Mouse (Mus musculus): Measurements from ENCODE around the gene 1700025G04Rik. TPM values are rescaled to one million over a fixed set of nuclear protein-coding genes. Genes with fewer than 3 reads are reported as not detected.

Gene 1700025G04Rik
- polyA plus RNA-seq, 2 experiments, result 24.3 to 36.4 TPM

DNA sequence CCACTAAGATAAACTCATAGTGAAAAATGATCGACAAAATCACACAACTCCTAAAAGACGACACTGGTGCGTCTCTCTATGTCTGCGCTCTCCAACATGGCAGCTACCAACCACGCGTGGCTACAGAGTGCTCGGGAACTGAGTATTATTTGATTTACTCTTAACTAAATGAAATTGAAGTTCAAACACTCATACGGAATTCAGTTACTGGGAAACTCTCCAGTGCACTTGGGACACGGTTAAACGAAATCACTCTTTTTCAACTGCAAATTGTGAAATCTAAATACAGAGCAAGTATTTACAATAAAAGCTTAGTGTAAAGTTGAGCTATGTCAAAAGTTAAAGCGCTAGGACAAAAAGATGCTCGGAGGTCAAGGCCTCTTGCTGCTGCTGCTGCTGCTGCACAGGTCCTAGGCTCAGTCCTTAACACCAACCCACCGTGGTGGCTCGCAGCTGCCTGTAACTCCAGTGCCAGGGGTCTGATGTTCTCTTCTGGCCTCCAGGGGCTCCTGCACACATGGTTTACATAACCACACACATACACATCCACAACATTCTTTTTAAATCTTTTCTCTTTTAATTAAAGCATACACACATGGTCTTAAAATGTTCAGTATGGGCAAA is 13.6 kb downstream of the 1700025G04Rik start:
- Histone ChIP-seq H3K4me3 (replicated peaks; ENCODE audit: low read length) (no peak overlapping the region), H3K9ac (ENCODE audit: low read depth, low read length, severe bottlenecking) (no peak overlapping the region), H3K27me3 (ENCODE audit: control insufficient read depth, insufficient read depth, low read length) (no peaks in the 10 kb centered on the region), H3K36me3 (ENCODE audit: control insufficient read depth, insufficient read depth, low read length) (no peaks in the 10 kb centered on the region), H3K9me3 (ENCODE audit: control insufficient read depth, low read length) (no peaks in the 10 kb centered on the region), H3K27ac (replicated peaks; ENCODE audit: low read depth, low read length) (no peak overlapping the region), H3K4me1 (ENCODE audit: control insufficient read depth, insufficient read depth, low read length) (0 out of 2 replicates have a peak, but pooled peaks cover 4% of the 10 kb centered on the region), H3K4me2 (replicated peaks; ENCODE audit: low read depth, low read length, severe bottlenecking) (no peak overlapping the region)
- 78% methylated on average over 14 of the region's 14 CpGs for WGBS
- ATAC-seq (ENCODE audit: low FRiP score, low read depth) (no peak), DNase-seq (ENCODE audit: low spot score) (no peak)
- no peak for TF ChIP-seq POLR2A (IDR thresholded peaks at IDR 0.05; ENCODE audit: borderline replicate concordance, extremely low read depth, insufficient read depth, insufficient read length)

DNA sequence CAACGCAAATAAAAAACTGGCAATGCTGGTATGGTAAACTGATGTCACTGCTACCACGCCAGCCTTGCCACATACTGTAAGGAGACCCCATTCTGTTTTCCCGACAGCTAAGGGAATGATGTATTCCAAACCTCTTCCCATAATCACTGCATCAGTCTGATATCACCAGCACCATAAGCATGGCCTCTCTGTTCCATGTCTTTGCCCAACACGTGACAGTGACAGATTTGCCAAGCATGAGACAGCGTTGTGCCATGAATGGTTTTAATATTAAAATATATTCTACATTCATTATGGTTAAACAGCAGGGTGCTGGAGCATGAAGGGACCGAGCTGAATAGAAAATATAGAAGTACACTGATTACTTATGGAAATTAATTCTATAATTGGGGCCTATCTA is 14.2 kb downstream of the 1700025G04Rik start:
- ATAC-seq (ENCODE audit: low FRiP score, low read depth) (no peak), DNase-seq (ENCODE audit: low spot score) (no peak)
- H3K27me3 ChIP-seq (ENCODE audit: control insufficient read depth, insufficient read depth, low read length), result no peaks in the 10 kb centered on the region
- no peaks in the 10 kb centered on the region for H3K36me3 ChIP-seq (ENCODE audit: control insufficient read depth, insufficient read depth, low read length)
- H3K4me1 ChIP-seq (ENCODE audit: control insufficient read depth, insufficient read depth, low read length), result 0 out of 2 replicates have a peak, but pooled peaks cover 4% of the 10 kb centered on the region
- H3K4me3 ChIP-seq (replicated peaks; ENCODE audit: low read length), result no peak overlapping the region
- WGBS, result 94% methylated on average over 6 of the region's 6 CpGs
- H3K27ac ChIP-seq (replicated peaks; ENCODE audit: low read depth, low read length), result no peak overlapping the region
- TF ChIP-seq POLR2A (IDR thresholded peaks at IDR 0.05; ENCODE audit: borderline replicate concordance, extremely low read depth, insufficient read depth, insufficient read length), result no peak
- H3K9ac ChIP-seq (ENCODE audit: low read depth, low read length, severe bottlenecking), result no peak overlapping the region
- H3K4me2 ChIP-seq (replicated peaks; ENCODE audit: low read depth, low read length, severe bottlenecking), result no peak overlapping the region
- no peaks in the 10 kb centered on the region for H3K9me3 ChIP-seq (ENCODE audit: control insufficient read depth, low read length)

GRCm38 (mm10) chr1:152070441-152070840 is 19.5 kb downstream of the 1700025G04Rik start:
- Histone ChIP-seq H3K36me3 (ENCODE audit: control insufficient read depth, insufficient read depth, low read length) (no peaks in the 10 kb centered on the region), H3K27me3 (ENCODE audit: control insufficient read depth, insufficient read depth, low read length) (no peaks in the 10 kb centered on the region), H3K4me2 (replicated peaks; ENCODE audit: low read depth, low read length, severe bottlenecking) (no peak overlapping the region), H3K4me3 (replicated peaks; ENCODE audit: low read length) (no peak overlapping the region), H3K9me3 (ENCODE audit: control insufficient read depth, low read length) (no peaks in the 10 kb centered on the region), H3K4me1 (ENCODE audit: control insufficient read depth, insufficient read depth, low read length) (0 out of 2 replicates have a peak, but pooled peaks cover 7% of the 10 kb centered on the region), H3K9ac (ENCODE audit: low read depth, low read length, severe bottlenecking) (no peak overlapping the region), H3K27ac (replicated peaks; ENCODE audit: low read depth, low read length) (no peak overlapping the region)
- ATAC-seq (ENCODE audit: low FRiP score, low read depth), result no peak
- no peak for TF ChIP-seq POLR2A (IDR thresholded peaks at IDR 0.05; ENCODE audit: borderline replicate concordance, extremely low read depth, insufficient read depth, insufficient read length)
- no peak for DNase-seq (ENCODE audit: low spot score)
- WGBS, result 72% methylated on average over 4 of the region's 4 CpGs

DNA sequence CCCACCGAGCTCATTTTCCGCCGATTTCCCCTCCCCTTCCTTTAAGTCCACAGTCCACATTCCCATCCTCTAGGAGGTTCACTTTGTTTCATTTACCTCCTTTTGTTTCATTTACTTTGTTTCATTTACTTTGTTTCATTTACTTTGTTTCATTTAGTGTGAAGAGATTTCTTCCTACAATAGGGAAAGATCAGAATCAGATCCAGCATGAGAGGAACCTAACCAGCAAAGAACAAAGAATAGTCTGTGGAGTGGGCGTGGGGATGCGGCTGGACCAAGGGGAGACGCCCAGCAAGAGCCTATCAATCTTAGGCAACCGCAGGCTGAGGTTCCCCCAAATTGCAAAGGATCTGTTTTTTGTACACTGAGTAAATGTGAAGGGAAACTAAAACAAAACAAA is 20.2 kb downstream of the 1700025G04Rik start:
- no peak for ATAC-seq (ENCODE audit: low FRiP score, low read depth)

DNA sequence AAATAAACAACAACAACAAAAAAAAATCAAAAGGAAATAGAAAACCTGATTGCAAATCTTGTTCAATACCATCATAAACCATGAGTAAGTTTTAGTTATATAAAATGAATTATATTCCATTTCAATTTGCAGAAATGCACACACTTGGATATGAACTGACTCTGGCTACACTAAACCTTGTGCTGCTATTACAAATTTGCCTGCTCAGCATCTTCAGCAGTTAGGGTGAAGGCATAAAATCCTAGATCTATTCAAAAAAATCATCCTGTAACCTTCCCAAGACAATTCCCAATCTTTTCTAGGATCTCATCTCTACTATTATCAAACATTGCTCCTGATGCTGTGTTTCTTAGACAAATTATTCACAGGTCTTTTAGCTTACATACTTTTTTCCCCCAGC is 22.0 kb downstream of the 1700025G04Rik start:
- H3K4me1 ChIP-seq (ENCODE audit: control insufficient read depth, insufficient read depth, low read length), result 0 out of 2 replicates have a peak, but pooled peaks cover 7% of the 10 kb centered on the region
- no peaks in the 10 kb centered on the region for H3K27me3 ChIP-seq (ENCODE audit: control insufficient read depth, insufficient read depth, low read length)
- no peaks in the 10 kb centered on the region for H3K36me3 ChIP-seq (ENCODE audit: control insufficient read depth, insufficient read depth, low read length)
- no peak for DNase-seq (ENCODE audit: low spot score)
- no peak for TF ChIP-seq POLR2A (IDR thresholded peaks at IDR 0.05; ENCODE audit: borderline replicate concordance, extremely low read depth, insufficient read depth, insufficient read length)
- H3K9ac ChIP-seq (ENCODE audit: low read depth, low read length, severe bottlenecking), result no peak overlapping the region
- H3K4me3 ChIP-seq (replicated peaks; ENCODE audit: low read length), result no peak overlapping the region
- H3K4me2 ChIP-seq (replicated peaks; ENCODE audit: low read depth, low read length, severe bottlenecking), result no peak overlapping the region
- no peak for ATAC-seq (ENCODE audit: low FRiP score, low read depth)
- H3K9me3 ChIP-seq (ENCODE audit: control insufficient read depth, low read length), result no peaks in the 10 kb centered on the region
- no peak overlapping the region for H3K27ac ChIP-seq (replicated peaks; ENCODE audit: low read depth, low read length)

More for the DNA sequence above, 20.2 kb downstream of the 1700025G04Rik start:
- H3K4me1 ChIP-seq (ENCODE audit: control insufficient read depth, insufficient read depth, low read length), result 0 out of 2 replicates have a peak, but pooled peaks cover 7% of the 10 kb centered on the region
- TF ChIP-seq POLR2A (IDR thresholded peaks at IDR 0.05; ENCODE audit: borderline replicate concordance, extremely low read depth, insufficient read depth, insufficient read length), result no peak
- H3K27ac ChIP-seq (replicated peaks; ENCODE audit: low read depth, low read length), result no peak overlapping the region
- H3K9me3 ChIP-seq (ENCODE audit: control insufficient read depth, low read length), result no peaks in the 10 kb centered on the region
- no peak for DNase-seq (ENCODE audit: low spot score)
- no peak overlapping the region for H3K9ac ChIP-seq (ENCODE audit: low read depth, low read length, severe bottlenecking)
- no peak overlapping the region for H3K4me2 ChIP-seq (replicated peaks; ENCODE audit: low read depth, low read length, severe bottlenecking)
- H3K36me3 ChIP-seq (ENCODE audit: control insufficient read depth, insufficient read depth, low read length), result no peaks in the 10 kb centered on the region
- H3K27me3 ChIP-seq (ENCODE audit: control insufficient read depth, insufficient read depth, low read length), result no peaks in the 10 kb centered on the region
- H3K4me3 ChIP-seq (replicated peaks; ENCODE audit: low read length), result no peak overlapping the region
- 90% methylated on average over 7 of the region's 7 CpGs for WGBS
